Mouse (Mus musculus): ENCODE data around the gene Kcnk6. TPM values are rescaled to one million over a fixed set of nuclear protein-coding genes. Genes with fewer than 3 reads are reported as not detected.
A peak's percentile ranks its signal among the peaks of the same experiment; 100 is the strongest.

Kcnk6 gene
- total RNA-seq (2021): 1 to 10 TPM; 2.9 to 5.0 TPM
- long read RNA-seq, experiment 1, full-length matches to known transcripts: 1 of 4 reads
- long read RNA-seq, experiment 1, partial matches to known transcripts: 0 of 4 reads
- long read RNA-seq, experiment 1, other reads (novel, unspliced or antisense): 3 of 4 reads
- long read RNA-seq, experiment 2, full-length matches to known transcripts: 2 of 3 reads
- long read RNA-seq, experiment 2, partial matches to known transcripts: 1 of 3 reads
- long read RNA-seq, experiment 2, other reads (novel, unspliced or antisense): 0 of 3 reads

GRCm38 (mm10) chr7:29232247-29233013 is at the start of gene Kcnk6:
Kcnk6 (minus strand) TSS chr7:29232515.
- DNase-seq: peak; percentile 54

GRCm38 (mm10) chr7:29281201-29282073 is 49.1 kb upstream of the Kcnk6 start, which contains the start of gene Spint2:
Spint2 (minus strand) TSS chr7:29281912.
- DNase-seq: peak; percentile 46

DNA sequence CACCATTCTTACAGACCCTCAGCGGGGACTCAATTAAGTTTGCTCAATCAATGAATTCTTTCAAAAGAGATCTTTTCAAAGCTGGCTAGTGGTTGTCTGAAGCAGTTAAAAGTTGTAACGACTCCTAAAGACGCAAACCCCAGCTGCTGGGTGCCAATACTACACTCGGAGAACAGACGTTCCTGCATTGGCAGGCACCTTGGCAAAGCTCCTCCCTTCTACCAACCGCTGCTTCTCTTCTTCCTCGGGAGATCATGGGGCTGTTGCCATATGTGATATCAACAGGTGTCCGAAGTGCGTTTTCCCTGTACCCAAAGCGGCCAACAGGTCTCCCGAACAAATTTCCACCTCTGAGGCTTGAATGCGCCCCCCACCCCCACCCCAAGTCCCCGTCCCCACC is 48.5 kb upstream of the Kcnk6 start:
- no peak for DNase-seq

DNA sequence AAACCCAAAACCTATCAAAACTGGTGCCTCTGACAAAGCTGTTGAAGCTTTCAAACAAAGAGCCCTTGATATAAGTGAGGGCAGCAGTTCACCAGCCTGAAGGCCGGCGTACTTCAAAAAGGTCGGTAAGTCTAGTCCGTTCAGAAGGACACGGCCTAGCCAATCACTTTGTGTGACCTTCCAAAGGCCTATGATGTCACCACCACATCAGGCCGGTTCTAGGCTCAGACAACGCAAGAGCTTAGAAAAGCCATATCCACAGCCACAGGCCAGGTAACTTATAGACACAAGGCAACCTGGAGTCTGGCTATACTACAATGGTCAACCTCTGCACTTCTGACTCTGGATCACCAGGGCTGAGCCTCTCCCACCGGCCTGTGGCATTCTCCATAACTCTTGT is 47.6 kb upstream of the Kcnk6 start:
- DNase-seq: no peak

- DNase-seq: no peak
These were observed 46.9 kb upstream of the Kcnk6 start for GRCm38 (mm10) chr7:29279261-29279660.

GRCm38 (mm10) chr7:29277510-29277909 is 45.2 kb upstream of the Kcnk6 start:
- no peak for DNase-seq

GRCm38 (mm10) chr7:29276715-29277114 is 44.4 kb upstream of the Kcnk6 start:
- no peak for DNase-seq

GRCm38 (mm10) chr7:29271687-29272465 is 39.6 kb upstream of the Kcnk6 start:
- no peak for DNase-seq

- no peak for DNase-seq
These were observed 38.1 kb upstream of the Kcnk6 start for GRCm38 (mm10) chr7:29270445-29270844.

- no peak for DNase-seq
These were observed 34.6 kb upstream of the Kcnk6 start for GRCm38 (mm10) chr7:29266931-29267330.

DNA sequence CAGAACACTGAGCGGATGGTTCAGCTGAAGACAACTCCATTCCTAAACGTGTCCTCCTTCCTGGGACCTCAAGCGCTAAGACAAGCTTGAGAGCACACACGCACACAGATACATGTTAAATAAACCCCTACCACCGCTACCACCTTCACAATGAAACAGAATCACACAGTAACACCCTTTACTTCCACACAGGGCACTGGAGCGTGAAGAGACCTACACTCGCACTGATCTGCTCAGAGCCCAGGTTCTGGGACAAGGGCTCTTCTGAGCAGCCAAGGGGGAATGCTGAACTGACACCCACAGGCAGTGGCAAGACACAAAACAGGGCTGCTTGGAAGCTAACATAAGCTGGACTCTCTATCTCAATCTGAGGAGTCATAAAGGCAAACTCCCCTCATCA is 33.3 kb upstream of the Kcnk6 start:
- no peak for DNase-seq

- DNase-seq: no peak
These were observed 31.5 kb upstream of the Kcnk6 start for GRCm38 (mm10) chr7:29263831-29264230.

GRCm38 (mm10) chr7:29262151-29262550 is 29.8 kb upstream of the Kcnk6 start:
- no peak for DNase-seq

DNA sequence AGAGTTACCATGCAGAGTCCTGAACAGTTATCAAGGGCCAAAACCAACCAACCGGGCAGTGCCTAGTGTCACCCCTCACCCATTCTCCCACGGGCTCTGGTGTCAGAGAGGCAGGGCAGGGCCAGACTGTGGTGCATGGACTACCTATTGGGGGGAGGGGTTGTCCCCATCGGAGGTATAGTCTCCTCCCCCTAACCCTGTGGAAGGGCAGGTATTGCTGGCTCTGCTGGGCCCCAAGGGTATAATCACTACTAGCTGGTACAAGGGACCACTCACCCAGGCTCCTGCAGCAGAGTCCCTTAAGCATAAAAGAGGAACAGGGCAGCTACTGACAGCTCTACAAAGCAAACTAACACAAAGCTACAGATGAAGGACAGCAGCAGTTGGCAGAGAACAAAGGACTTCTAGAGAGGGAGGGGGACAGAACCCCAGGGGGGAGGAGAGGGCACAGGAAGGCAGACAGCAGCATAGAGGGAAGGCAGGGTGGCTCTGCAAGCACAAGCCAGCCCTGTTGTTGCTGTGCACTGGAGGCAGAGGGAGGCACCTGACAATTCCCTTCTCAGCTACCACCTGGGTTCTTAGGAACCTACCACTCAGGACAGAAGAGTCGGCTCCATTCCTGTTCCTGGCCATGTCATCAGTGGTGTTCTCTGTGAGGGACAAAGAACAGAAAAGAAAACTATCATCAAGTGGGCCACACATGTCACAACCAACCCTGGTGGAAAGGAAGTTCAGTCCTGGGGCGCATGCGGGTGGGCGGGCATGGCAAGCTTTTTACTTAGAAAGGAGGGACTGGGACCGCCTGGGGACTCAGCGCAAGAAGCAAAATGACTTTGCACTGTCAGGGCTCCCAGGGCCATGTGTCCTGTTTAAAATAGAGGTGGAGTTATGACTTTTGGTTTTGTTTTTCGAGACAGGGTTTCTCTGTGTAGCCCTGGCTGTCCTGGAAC is 27.7 kb upstream of the Kcnk6 start:
- no peak for DNase-seq

GRCm38 (mm10) chr7:29257368-29257767 is 25.1 kb upstream of the Kcnk6 start:
- no peak for DNase-seq

- no peak for DNase-seq
These were observed 23.6 kb upstream of the Kcnk6 start for GRCm38 (mm10) chr7:29255875-29256274.

DNA sequence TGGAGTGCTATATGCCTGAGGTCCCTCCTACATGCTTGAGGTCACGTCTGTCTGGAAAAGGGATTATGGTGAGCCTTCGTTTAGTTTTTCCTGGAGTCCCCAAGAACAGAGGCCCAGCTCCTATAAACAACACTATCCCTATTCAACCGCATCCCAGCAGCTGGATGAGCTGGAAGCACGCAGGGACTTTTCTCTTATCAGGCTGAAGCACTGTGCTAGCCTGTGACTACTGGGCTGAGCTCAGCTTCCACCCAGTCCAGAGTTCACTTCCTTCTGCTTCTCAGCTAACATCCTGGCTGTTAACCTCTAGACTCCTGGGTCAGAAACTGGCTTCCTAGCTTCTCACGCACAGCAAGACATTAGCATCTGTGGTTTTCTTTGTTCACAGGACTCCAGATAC is 21.5 kb upstream of the Kcnk6 start:
- no peak for DNase-seq

GRCm38 (mm10) chr7:29251166-29251565 is 18.9 kb upstream of the Kcnk6 start:
- no peak for DNase-seq

- no peak for DNase-seq
These were observed 16.0 kb upstream of the Kcnk6 start, which contains the start of gene 2200002D01Rik for GRCm38 (mm10) chr7:29248261-29248841. 2200002D01Rik (minus strand) TSS chr7:29248466.

DNA sequence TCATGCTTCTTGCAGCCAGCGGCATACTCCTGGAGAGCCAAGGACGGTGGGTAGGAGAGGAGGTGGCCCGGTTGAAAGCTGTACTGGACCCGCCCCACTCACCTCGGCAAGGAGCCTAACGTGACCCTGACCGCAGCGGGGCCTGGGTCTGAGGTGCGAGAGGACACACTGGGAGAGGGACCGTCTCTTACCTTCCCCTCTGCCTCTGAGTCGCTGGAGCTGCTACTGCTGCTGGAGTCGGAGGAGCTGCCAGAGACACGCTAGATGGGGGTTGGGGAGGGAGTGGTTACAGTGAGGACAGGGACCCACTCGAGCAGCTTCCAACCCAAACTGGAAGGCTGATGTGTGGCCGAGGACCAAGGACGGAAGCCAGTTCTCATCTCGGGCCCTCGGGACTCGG is 15.4 kb upstream of the Kcnk6 start:
- DNase-seq: peak; percentile 22
